Mouse (Mus musculus) NIH3T3 (cell line): Measurements from ENCODE around the gene B230307C23Rik.
"Not testable (repeated sequence)": the region's sequence is repeated elsewhere in the genome, so short reads cannot be mapped to it uniquely, and the experiment has no call there.

Experiments used
- DNase-seq: peaks from one replicate; pipeline ENCODE4 v3.0.0-alpha.2; 2012; ENCODE audit warnings: low read depth

The B230307C23Rik gene

DNA sequence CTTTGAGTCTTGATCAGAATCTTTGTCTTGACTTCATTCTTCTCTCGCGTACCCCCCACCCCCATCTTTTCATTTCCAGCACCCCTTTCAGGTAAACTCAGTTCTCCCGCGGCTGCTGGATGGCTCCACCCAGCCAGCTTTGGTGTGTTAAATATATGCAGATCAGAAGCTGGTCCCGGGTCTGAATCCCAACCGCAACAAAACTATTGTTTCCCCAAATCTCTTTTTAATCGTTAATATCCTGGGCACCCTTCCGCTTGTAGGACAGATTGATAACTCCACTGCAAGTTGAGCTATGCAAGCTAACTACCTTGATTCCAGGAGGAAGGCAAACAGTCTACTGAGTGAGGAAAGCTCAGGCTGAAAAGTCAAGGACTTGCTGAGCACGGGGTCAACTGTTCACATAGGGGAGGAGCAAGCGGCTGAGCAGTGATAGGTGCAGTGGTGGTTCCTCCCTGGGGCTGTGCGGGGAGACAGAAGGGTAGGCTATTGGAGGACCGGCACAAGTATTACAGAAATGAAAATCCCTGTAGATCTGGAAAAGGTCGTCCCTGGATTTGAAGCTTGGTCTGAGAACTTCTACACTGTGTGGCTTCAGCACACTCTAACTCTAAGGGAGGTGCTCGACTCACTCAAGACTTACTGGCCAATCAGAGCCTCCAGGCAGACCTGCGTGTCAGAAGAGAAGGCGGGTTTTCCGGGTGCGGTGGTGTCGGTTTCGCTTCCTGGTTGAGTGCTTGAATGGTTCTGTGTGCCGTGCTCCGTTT, at the start of gene B230307C23Rik:
B230307C23Rik (plus strand) TSS at position 700 of the 767 bp plus-strand sequence.
- DNase-seq: peak; percentile 88

DNA sequence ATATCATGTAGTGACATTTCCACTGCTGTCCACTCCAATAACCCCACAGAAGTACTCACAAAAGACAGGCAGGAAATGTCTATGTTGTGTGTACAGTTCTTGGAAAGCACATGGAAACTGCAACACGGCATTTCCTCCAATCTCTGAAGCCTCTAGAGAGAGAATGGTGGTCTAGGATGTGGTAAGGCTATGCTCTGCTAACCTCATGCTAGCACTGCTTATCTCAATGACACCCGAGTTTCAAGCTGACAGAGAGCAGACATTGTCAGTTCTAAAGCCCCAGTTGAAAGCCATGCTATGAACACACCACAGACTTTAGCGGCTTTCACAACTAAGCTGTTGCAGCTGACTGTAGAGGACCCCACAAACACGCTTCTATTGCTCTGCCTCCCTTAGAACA, 48.3 kb upstream of the B230307C23Rik start:
- no peak for DNase-seq

DNA sequence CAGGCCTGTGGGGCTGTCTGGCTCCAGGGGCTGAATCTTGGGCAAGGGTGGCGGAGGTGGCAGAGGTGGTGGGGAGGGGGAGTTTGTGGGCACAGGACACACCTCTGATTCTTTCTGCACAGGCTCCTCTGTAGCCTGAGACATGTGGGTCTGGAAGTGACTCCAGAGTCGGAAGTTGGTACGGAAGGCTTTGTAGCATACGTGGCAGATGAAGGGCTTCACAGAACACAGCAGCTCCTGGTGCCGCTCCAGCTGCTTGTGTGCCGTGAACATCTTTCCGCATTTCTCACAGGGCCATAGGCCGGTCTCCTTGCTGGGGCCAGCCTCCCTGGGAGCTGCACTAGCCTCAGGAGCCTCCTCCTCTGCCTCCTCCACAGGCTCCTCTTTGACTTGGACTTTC, 47.1 kb upstream of the B230307C23Rik start:
- no peak for DNase-seq

DNA sequence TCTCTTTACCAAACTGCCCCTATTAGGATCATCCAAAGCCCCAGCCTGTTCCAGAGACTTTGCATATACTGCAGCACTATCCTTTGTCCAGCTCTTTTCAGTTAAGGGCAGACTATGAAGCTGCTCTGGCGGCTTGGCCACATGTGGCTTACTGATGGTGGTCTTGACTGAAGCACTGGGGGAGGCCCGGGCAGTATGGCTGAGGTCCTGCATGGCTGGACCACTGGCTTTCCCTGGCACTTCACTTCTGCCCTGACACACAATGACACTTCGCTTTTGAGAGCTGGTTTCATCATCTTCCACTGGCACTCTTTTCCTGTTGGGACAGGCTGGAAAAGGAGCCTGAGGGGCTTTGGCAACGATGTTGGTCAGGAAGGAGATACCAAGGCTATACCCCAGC, 44.7 kb upstream of the B230307C23Rik start:
- DNase-seq: no peak

GRCm38 (mm10) chr16:97952801-97953200, 44.3 kb upstream of the B230307C23Rik start:
- DNase-seq: no peak

DNA sequence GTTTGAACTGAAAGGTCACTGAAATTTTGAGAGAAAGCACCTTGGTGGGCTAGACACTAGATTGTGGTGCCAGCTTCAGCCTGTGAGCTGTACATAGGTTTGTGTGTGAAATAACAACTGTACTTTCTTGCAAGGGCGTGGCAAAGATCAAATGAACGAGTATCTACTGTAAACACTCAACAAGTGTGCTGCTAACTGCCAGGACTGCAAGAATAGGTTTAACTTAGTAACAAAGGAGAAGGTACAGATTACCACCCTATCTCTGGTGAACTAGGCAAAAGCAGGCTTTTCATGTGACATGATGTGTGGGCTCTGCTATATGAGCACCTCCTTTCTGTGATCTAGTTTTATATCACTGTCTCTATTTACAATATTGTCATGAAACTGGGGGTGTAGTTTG, 43.8 kb upstream of the B230307C23Rik start:
- DNase-seq: no peak

GRCm38 (mm10) chr16:97956011-97956410, 41.1 kb upstream of the B230307C23Rik start:
- DNase-seq: no peak

- peak; percentile 46 for DNase-seq
Observed at GRCm38 (mm10) chr16:97957626-97958025, 39.5 kb upstream of the B230307C23Rik start.

GRCm38 (mm10) chr16:97958401-97958973, 38.6 kb upstream of the B230307C23Rik start:
- no peak for DNase-seq

DNA sequence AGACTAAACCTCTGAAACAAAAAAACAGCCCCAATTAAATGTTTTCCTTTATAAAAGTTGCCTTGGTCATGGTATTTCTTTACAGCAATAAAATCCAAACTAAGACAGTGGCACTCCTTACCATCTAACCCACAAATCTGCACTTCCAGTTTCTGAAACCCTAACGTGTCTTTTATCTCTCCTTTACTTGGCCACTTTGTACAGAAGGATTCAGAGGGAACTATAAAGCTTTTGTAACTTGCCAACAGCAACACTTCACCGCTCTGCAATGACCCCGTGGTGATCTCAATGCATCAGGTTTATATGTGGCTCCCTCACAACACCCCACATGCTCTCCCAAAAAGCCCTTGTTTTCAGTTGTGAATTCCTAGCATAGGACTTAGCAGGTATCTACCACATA, 36.8 kb upstream of the B230307C23Rik start:
- no peak for DNase-seq

DNA sequence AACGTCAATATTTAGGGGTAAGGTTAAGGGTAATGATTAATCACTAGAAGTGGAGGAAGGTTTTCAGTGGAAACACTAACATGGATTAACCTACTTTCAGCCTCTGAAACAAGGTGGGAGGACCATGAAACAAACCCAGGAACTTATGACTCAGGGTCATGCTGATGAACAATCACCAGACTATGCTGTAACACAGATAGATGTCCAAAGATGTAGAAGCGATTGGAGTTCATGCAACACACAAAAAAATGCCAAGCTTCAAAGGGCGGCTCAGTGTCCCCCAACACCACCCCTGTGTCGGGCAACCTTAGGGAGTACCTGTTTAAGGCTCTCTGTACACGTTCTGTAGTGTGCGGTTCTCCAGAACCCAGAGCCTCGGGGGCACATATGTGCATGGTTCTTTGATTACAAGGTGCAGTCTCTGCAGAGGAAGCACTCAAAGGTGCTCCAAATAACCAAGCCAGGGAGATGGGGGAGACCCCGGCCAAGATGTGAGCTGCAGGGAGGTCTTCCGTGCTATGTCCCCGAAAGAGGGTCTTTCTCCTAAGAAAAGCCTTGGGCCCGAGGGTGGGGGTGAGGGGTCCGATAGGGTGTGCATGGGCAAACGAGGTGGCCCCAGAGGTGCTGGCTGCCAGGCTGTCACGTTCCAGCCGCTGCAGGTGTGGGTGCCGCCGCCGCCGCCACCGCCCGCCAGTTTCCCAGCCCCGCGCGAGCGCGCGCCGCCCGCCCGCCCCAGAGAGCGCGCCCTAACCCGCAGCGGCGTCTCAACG, 35.5 kb upstream of the B230307C23Rik start:
- DNase-seq: peak; percentile 57

DNA sequence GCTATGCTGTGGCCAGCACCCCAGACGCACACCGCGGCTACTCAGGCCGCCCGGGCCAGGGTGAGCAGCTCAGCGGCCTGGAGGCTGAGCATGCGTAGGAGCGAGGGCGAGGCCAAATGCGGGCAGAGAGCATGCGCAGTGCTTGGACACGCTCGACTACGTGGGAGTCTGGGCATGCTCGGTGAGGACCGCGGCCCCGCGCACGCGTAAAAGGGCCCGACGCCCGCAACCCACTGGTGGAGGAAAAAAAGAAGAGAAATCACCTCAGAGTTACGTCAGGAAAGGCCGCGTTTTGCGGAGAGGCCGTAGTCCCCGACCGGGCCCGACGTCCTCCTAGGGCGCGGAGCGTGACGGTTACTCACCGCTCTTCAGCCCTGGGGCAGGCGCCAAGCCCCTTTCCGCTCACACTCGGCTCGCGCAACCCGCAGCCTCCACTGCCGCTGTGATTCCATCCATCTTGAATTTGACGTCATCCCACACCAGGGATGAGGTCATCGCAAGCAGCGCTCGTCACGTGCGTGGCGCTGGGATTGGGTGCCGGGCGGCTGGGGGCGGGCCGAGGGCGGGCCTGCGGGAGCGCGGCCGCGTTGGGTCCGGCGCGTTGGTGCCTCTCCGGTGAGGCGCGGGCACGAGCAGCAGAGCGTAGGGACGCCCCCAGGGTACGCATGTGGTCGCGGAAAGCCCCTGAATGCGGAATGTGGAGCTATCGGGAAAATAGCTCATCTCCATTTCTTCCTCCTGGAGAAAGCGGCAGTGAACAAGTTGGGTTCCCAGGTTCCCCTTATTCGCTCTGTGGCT, 34.8 kb upstream of the B230307C23Rik start, which contains the start of the genes C2cd2 and Zbtb21:
C2cd2 (minus strand) TSS at position 448 of the 798 bp plus-strand sequence.
Zbtb21 (minus strand) TSS at position 472 of the 798 bp plus-strand sequence.
- peak; percentile 97 for DNase-seq

- no peak for DNase-seq
Observed at GRCm38 (mm10) chr16:97963956-97964540, 33.1 kb upstream of the B230307C23Rik start.

- no peak for DNase-seq
Observed at GRCm38 (mm10) chr16:97977277-97977676, 19.8 kb upstream of the B230307C23Rik start.

- no peak for DNase-seq
Observed at GRCm38 (mm10) chr16:97977722-97978121, 19.4 kb upstream of the B230307C23Rik start.

GRCm38 (mm10) chr16:97981362-97981761, 15.8 kb upstream of the B230307C23Rik start:
- no peak for DNase-seq

DNA sequence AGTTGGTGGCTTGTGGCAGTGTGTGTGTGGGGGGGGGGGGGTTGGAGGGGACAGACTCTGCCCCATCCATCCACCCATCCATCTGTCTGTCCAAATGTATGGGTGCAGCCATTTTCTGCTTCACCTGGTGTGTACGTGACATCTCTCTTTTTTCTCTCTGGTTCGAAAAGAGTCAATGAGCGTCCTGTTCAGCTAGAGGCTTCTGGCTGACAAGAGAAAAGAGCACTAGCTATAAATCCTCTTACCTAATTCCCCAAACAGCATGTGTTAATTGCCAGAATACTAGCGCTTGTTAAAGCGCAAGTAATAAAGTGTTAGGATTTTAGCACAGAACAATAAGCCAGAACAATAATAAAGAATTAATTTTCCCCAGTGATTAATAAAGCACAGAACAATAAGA, 12.5 kb upstream of the B230307C23Rik start:
- DNase-seq: no peak

- peak; percentile 6 for DNase-seq
Observed at GRCm38 (mm10) chr16:97991517-97991916, 5.6 kb upstream of the B230307C23Rik start.

DNA sequence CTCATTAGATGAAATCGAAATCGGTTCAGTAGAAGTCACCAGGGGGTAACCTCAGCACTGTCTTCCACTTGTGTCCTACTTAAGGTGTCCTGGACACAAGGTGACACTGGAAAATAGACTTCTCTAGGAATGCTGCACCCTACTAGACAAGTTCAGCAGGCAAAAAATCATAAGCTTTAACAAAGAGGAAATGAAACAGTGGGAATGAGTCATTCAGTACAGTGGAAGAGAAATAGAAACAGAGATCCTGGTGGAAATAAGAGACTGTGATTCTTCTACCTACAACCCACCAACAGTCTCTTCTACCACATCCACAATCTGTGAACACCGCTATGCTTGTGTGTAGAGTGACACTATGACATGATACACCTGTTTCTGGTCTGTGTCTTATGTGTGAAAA, 4.6 kb upstream of the B230307C23Rik start:
- DNase-seq: not testable (repeated sequence)

GRCm38 (mm10) chr16:97995849-97996615, 1.1 kb upstream of the B230307C23Rik start:
- peak; percentile 50 for DNase-seq

GRCm38 (mm10) chr16:97997383-97997731, 242 bp downstream of the B230307C23Rik start:
- peak; percentile 3 for DNase-seq
